Mouse (Mus musculus): Measurements from ENCODE around the gene Il15.

DNA sequence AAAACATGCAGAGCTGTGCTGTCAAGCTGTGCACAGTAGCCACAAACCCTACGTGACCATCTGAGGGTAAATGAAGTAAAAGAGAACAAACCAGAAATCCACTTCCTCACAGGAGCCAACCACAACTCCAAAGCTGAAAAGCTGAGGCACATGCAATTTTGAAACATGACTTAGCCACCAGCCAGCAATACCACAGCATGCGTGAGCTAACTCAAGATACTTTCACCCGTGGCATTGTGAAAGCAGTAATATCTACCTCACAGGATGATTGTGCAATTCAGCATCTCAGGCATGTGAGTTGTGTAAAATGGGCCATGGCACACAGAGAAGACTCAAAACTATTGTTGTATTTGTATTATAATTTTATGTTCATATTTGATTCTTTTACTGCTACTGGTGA, 19.7 kb downstream of the Il15 start:
- TF ChIP-seq CTCF (IDR thresholded peaks at IDR 0.05; ENCODE audit: borderline replicate concordance, control insufficient read depth, extremely low read depth, insufficient read depth, low read length, poor library complexity) (no peak), POLR2A (IDR thresholded peaks at IDR 0.05; ENCODE audit: control insufficient read depth, extremely low read depth, insufficient read depth, low read length, poor library complexity) (no peak)
